Mouse (Mus musculus) heart, postnatal 0 days (tissue): Measurements from ENCODE around the gene Smad5. TPM values are rescaled to one million over a fixed set of nuclear protein-coding genes. Genes with fewer than 3 reads are reported as not detected.

ENCODE experiments used
- ATAC-seq: fragments of 200-750 bp; cut with Nextera tagmentation; 2 replicates; pipeline ENCODE4 v1.8.0; 2017; ENCODE audit warnings: low read depth, moderate number of reproducible peaks, moderate library complexity; ENCODE audit not compliant: insufficient read depth
- DNase-seq: peaks from one replicate; pipeline ENCODE4 v3.0.0-alpha.2; 2016; ENCODE audit warnings: low spot score
- H3K27ac ChIP-seq: fragments of 300-500 bp; sonication (generic); 2 replicates; pipeline ENCODE4 v1.5.1; 2014; ENCODE audit warnings: low read depth, mild to moderate bottlenecking
- H3K27me3 ChIP-seq: fragments of 300-500 bp; sonication (generic); 2 replicates; pipeline ENCODE4 v1.6.1; 2014; ENCODE audit warnings: low read length, mixed read lengths; ENCODE audit not compliant: control insufficient read depth, insufficient read depth
- H3K36me3 ChIP-seq: fragments of 300-500 bp; sonication (generic); replicated peaks from 2 replicates; pipeline ENCODE4 v1.6.1; 2014; ENCODE audit warnings: low read length, mixed read lengths; ENCODE audit not compliant: control insufficient read depth, insufficient read depth
- H3K4me1 ChIP-seq: fragments of 300-500 bp; sonication (generic); 2 replicates; pipeline ENCODE4 v1.6.1; 2014; ENCODE audit warnings: antibody characterized with exemption; ENCODE audit not compliant: control insufficient read depth, insufficient read depth
- H3K4me2 ChIP-seq: fragments of 300-500 bp; sonication (generic); 2 replicates; pipeline ENCODE4 v1.6.1; 2014; ENCODE audit warnings: low read depth, mild to moderate bottlenecking, low read length, moderate library complexity
- H3K4me3 ChIP-seq: fragments of 300-500 bp; sonication (generic); 2 replicates; pipeline ENCODE4 v1.5.1; 2014; ENCODE audit warnings: low read depth, low read length
- H3K9ac ChIP-seq: fragments of 300-500 bp; sonication (generic); replicated peaks from 2 replicates; pipeline ENCODE4 v1.6.1; 2014; ENCODE audit warnings: low read depth, low read length, mixed read lengths
- H3K9me3 ChIP-seq: fragments of 300-500 bp; sonication (generic); replicated peaks from 2 replicates; pipeline ENCODE4 v1.6.1; 2016; ENCODE audit warnings: low read length; ENCODE audit not compliant: control insufficient read depth
- CTCF ChIP-seq: IDR thresholded peaks from 2 replicates; pipeline ENCODE4 v1.5.1; 2016; ENCODE audit warnings: antibody characterized with exemption, control low read depth, low read depth
- EP300 ChIP-seq: IDR thresholded peaks from 2 replicates; pipeline ENCODE4 v1.6.1; 2016; ENCODE audit warnings: antibody characterized with exemption, low read depth
- WGBS: fragments of 180-500 bp; shearing (Covaris S2); extraction: QIAGEN DNeasy Blood & Tissue Kit; methylation state at CpG from one replicate; pipeline ENCODE4 v1.1.7; 2014; 5-methylcytosine and 5-hydroxymethylcytosine counted together
- polyA plus RNA-seq: library from polyadenylated mRNA; unstranded; fragments of >200 nt; fragmentation: Nextera tagmentation; extraction: Ambion mirVana; gene quantifications from 2 replicates; pipeline ENCODE4 v1.2.1, GENCODE M21; 2015
- total RNA-seq: library from RNA; depleted of rRNA; stranded (reverse); fragments of >200 nt; gene quantifications from 2 replicates; pipeline ENCODE4 v1.2.3, GENCODE M21; 2014; ENCODE audit warnings: low replicate concordance; rRNA removed

Gene Smad5
- total and polyA plus RNA-seq, 2 experiments from 2014 or later, result 12.0 to 36.9 TPM

DNA sequence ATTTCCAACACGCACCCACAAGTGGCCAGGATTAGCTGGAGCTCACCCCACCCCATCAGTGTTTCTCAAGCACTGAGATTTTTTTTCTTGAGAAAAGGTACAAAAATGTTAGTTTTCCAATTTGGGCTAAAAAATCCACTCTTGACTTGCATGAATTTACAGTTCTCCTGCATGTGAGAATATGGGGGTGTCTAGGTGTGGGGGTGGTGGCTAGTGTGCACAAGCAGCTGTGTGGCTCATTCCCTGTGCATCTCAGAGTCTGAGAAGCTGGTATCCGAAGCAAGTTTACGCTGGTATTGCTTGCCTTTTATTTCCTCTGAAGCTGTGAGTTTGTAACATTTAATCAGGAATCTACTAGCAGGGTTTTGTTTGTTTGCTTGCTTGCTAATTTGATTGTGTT, 87.9 kb downstream of the Smad5 start:
- no peak for ATAC-seq
- Histone ChIP-seq H3K4me1 (no peaks in the 10 kb centered on the region), H3K4me3 (no peak overlapping the region), H3K27ac (no peak overlapping the region), H3K9ac (no peak overlapping the region), H3K27me3 (no peaks in the 10 kb centered on the region), H3K4me2 (no peak overlapping the region), H3K9me3 (no peaks in the 10 kb centered on the region), H3K36me3 (no peaks in the 10 kb centered on the region)
- 98% methylated on average over 3 of the region's 3 CpGs for WGBS
- no peak for TF ChIP-seq EP300
- no peak for TF ChIP-seq CTCF
- DNase-seq, result no peak

Other genes starting within 250 kb of the Smad5 start
- gene Il9, start 220.8 kb upstream of the Smad5 start, total RNA-seq, result not detected in 2 replicates
- gene Il9, start 220.8 kb upstream of the Smad5 start, polyA plus RNA-seq, result not detected in 2 replicates
- gene Fbxl21, start 180.5 kb upstream of the Smad5 start, total RNA-seq, result 0.08 and 1.1 TPM in 2 replicates
- 0.70 and 0.92 TPM in 2 replicates for gene Fbxl21, start 180.5 kb upstream of the Smad5 start, polyA plus RNA-seq
- not detected in 2 replicates for gene Lect2, start 154.5 kb upstream of the Smad5 start, total RNA-seq
- gene Lect2, start 154.5 kb upstream of the Smad5 start, polyA plus RNA-seq, result not detected in 2 replicates
- gene Tgfbi, start 93.5 kb upstream of the Smad5 start, total RNA-seq, result 31.3 and 43.1 TPM in 2 replicates
- gene Tgfbi, start 93.5 kb upstream of the Smad5 start, polyA plus RNA-seq, result 23.1 and 24.3 TPM in 2 replicates
- not detected in 2 replicates for gene Gm45623, start 50.8 kb downstream of the Smad5 start, total RNA-seq
- not detected in 2 replicates for gene Gm45623, start 50.8 kb downstream of the Smad5 start, polyA plus RNA-seq
- not detected in 2 replicates for gene Trpc7, start 193.0 kb downstream of the Smad5 start, total RNA-seq
- 0.07 TPM in 1 of 2 replicates, not detected in the other for gene Trpc7, start 193.0 kb downstream of the Smad5 start, polyA plus RNA-seq